Mouse (Mus musculus) MEL-GATA-1-ER (cell line): Measurements from ENCODE around the gene Blzf1.

ENCODE experiments used
- DNase-seq: peaks from one replicate; pipeline ENCODE4 v3.0.0-alpha.2; 2012; ENCODE audit warnings: low read depth; ENCODE audit errors: extremely low read depth

Blzf1 gene

GRCm38 (mm10) chr1:164307124-164307751 lies at the start of gene Blzf1:
Blzf1 (minus strand) TSS chr1:164307489.
- peak; percentile 93 for DNase-seq

GRCm38 (mm10) chr1:164353443-164353842 lies 46.2 kb upstream of the Blzf1 start:
- DNase-seq = no peak

GRCm38 (mm10) chr1:164342161-164342560 lies 34.9 kb upstream of the Blzf1 start:
- no peak for DNase-seq

- no peak for DNase-seq
Measured at GRCm38 (mm10) chr1:164335846-164336245, 28.6 kb upstream of the Blzf1 start.

- DNase-seq = no peak
Measured at GRCm38 (mm10) chr1:164335435-164335834, 28.1 kb upstream of the Blzf1 start.

GRCm38 (mm10) chr1:164332559-164332958 lies 25.3 kb upstream of the Blzf1 start:
- DNase-seq = no peak

- DNase-seq = no peak
Measured at GRCm38 (mm10) chr1:164327764-164328163, 20.5 kb upstream of the Blzf1 start.

- DNase-seq = no peak
Measured at GRCm38 (mm10) chr1:164326600-164327155, 19.4 kb upstream of the Blzf1 start.

GRCm38 (mm10) chr1:164324878-164325277 lies 17.6 kb upstream of the Blzf1 start:
- no peak for DNase-seq

- no peak for DNase-seq
Measured at GRCm38 (mm10) chr1:164324221-164324620, 16.9 kb upstream of the Blzf1 start.

- no peak for DNase-seq
Measured at GRCm38 (mm10) chr1:164322987-164323650, 15.8 kb upstream of the Blzf1 start.

- DNase-seq = no peak
Measured at GRCm38 (mm10) chr1:164321408-164321807, 14.1 kb upstream of the Blzf1 start.

- DNase-seq = no peak
Measured at GRCm38 (mm10) chr1:164320731-164321130, 13.4 kb upstream of the Blzf1 start.

- no peak for DNase-seq
Measured at GRCm38 (mm10) chr1:164319542-164320140, 12.4 kb upstream of the Blzf1 start.

GRCm38 (mm10) chr1:164318474-164318873 lies 11.2 kb upstream of the Blzf1 start:
- DNase-seq = no peak

- DNase-seq = no peak
Measured at GRCm38 (mm10) chr1:164317261-164317660, 10.0 kb upstream of the Blzf1 start.

GRCm38 (mm10) chr1:164316697-164317096 lies 9.4 kb upstream of the Blzf1 start:
- DNase-seq = peak; percentile 21

GRCm38 (mm10) chr1:164315266-164315665 lies 8.0 kb upstream of the Blzf1 start:
- peak; percentile 29 for DNase-seq

- DNase-seq = peak; percentile 25
Measured at GRCm38 (mm10) chr1:164314085-164314484, 6.8 kb upstream of the Blzf1 start.

- DNase-seq = no peak
Measured at GRCm38 (mm10) chr1:164307922-164308321, 633 bp upstream of the Blzf1 start.

GRCm38 (mm10) chr1:164303821-164304220 lies 3.5 kb downstream of the Blzf1 start, which contains the start of gene Nme7:
Nme7 (plus strand) TSS chr1:164304121.
- no peak for DNase-seq

- DNase-seq = no peak
Measured at GRCm38 (mm10) chr1:164301949-164302348, 5.3 kb downstream of the Blzf1 start.
